Mouse (Mus musculus) CH12.LX (cell line): ENCODE results near the gene Ldb3. TPM values are rescaled to one million over a fixed set of nuclear protein-coding genes. Genes with fewer than 3 reads are reported as not detected.

Experiments used
- DNase-seq: peaks from one replicate; pipeline ENCODE4 v3.0.0-alpha.2; 2013; ENCODE audit errors: extremely low read depth
- H3K27ac ChIP-seq: 2 replicates; pipeline ENCODE4 v1.5.1; 2012; ENCODE audit warnings: low read depth, mild to moderate bottlenecking, control low read depth, moderate library complexity; ENCODE audit not compliant: insufficient read depth
- H3K27me3 ChIP-seq: replicated peaks from 2 replicates; pipeline ENCODE3; 2012; ENCODE audit warnings: inconsistent platforms
- H3K36me3 ChIP-seq, 2 experiments: replicated peaks in 1 of 2; 2 replicates each; pipeline versions ENCODE3 to v1.6.1; 2012; ENCODE audit warnings: inconsistent platforms in 1 of 2, low read length in 1 of 2, mild to moderate bottlenecking in 1 of 2, mixed read lengths in 1 of 2, moderate library complexity in 1 of 2; ENCODE audit not compliant: control insufficient read depth in 1 of 2, insufficient read depth in 1 of 2
- H3K4me1 ChIP-seq, 2 experiments: 2 replicates each; pipeline ENCODE4 v1.6.1; 2012; ENCODE audit warnings: inconsistent platforms in 1 of 2, moderate library complexity in 1 of 2; ENCODE audit not compliant: insufficient read depth in 2 of 2, control insufficient read depth in 1 of 2
- H3K4me2 ChIP-seq: 2 replicates; pipeline ENCODE4 v1.6.1; 2012; ENCODE audit warnings: low read depth, mild to moderate bottlenecking, control low read depth; ENCODE audit not compliant: poor library complexity, insufficient read depth, severe bottlenecking
- H3K4me3 ChIP-seq, 3 experiments: fragments of 150-350 bp in 1 of 3; sonication (generic) in 1 of 3; replicated peaks in 1 of 3; 2 replicates each; pipeline versions ENCODE3 to v1.5.1; 2011 to 2012; ENCODE audit warnings: low read depth in 2 of 3, low read length in 2 of 3, mild to moderate bottlenecking in 2 of 3, moderate library complexity in 2 of 3, control low read depth in 1 of 3, improper control_type of control experiment in 1 of 3, inconsistent platforms in 1 of 3, mixed read lengths in 1 of 3; ENCODE audit not compliant: poor library complexity in 1 of 3
- H3K79me2 ChIP-seq: replicated peaks from 2 replicates; pipeline ENCODE4 v1.6.1; 2012; ENCODE audit warnings: mild to moderate bottlenecking, moderate library complexity; ENCODE audit not compliant: control insufficient read depth, poor library complexity, insufficient read depth, severe bottlenecking; ENCODE audit errors: extremely low read depth
- H3K9ac ChIP-seq: 2 replicates; pipeline ENCODE4 v1.6.1; 2012; ENCODE audit warnings: low read depth, mild to moderate bottlenecking, control low read depth, moderate library complexity; ENCODE audit not compliant: insufficient read depth
- H3K9me3 ChIP-seq: replicated peaks from 2 replicates; pipeline ENCODE3; 2012; ENCODE audit warnings: low read length, inconsistent platforms, mixed read lengths
- CHD1 ChIP-seq: IDR thresholded peaks from 2 replicates; pipeline ENCODE4 v1.6.1; 2012; ENCODE audit warnings: low read depth, low read length, improper control_type of control experiment, inconsistent platforms
- CTCF ChIP-seq, 2 experiments: IDR thresholded peaks in 1 of 2; conservative IDR thresholded peaks in 1 of 2; 2 replicates each; pipeline ENCODE4 v1.5.1; 2011 to 2012; ENCODE audit warnings: low read depth in 2 of 2, low read length in 2 of 2, improper control_type of control experiment in 1 of 2, inconsistent platforms in 1 of 2, mild to moderate bottlenecking in 1 of 2, moderate library complexity in 1 of 2
- E2F4 ChIP-seq: IDR thresholded peaks from 2 replicates; pipeline ENCODE4 v1.6.1; 2011; ENCODE audit warnings: low read depth, low read length, improper control_type of control experiment; ENCODE audit not compliant: insufficient replicate concordance
- ELF1 ChIP-seq: IDR thresholded peaks from 2 replicates; pipeline ENCODE4 v1.6.1; 2014; ENCODE audit warnings: low read depth, mild to moderate bottlenecking, inconsistent platforms, low read length, improper control_type of control experiment
- GABPA ChIP-seq: IDR thresholded peaks from 2 replicates; pipeline ENCODE4 v1.6.1; 2012; ENCODE audit warnings: low read depth, low read length, improper control_type of control experiment, inconsistent platforms; ENCODE audit not compliant: insufficient replicate concordance
- HCFC1 ChIP-seq: IDR thresholded peaks from 2 replicates; pipeline ENCODE4 v1.6.1; 2012; ENCODE audit warnings: low read depth, mild to moderate bottlenecking, inconsistent platforms, low read length, improper control_type of control experiment
- MAFK ChIP-seq: IDR thresholded peaks from 2 replicates; pipeline ENCODE4 v1.6.1; 2011; ENCODE audit warnings: low read length, improper control_type of control experiment; ENCODE audit not compliant: insufficient replicate concordance
- MAZ ChIP-seq: IDR thresholded peaks from 2 replicates; pipeline ENCODE4 v1.6.1; 2012; ENCODE audit warnings: low read depth, mild to moderate bottlenecking, inconsistent platforms, low read length, improper control_type of control experiment, moderate library complexity
- MEF2A ChIP-seq: IDR thresholded peaks from 2 replicates; pipeline ENCODE4 v1.6.1; 2014; ENCODE audit warnings: low read depth, mild to moderate bottlenecking, inconsistent platforms, low read length, improper control_type of control experiment, borderline replicate concordance
- MYC ChIP-seq: IDR thresholded peaks from 2 replicates; pipeline ENCODE4 v1.6.1; 2011; ENCODE audit warnings: low read depth, mild to moderate bottlenecking, improper control_type of control experiment, low read length
- NRF1 ChIP-seq: IDR thresholded peaks from 2 replicates; pipeline ENCODE4 v1.6.1; 2014; ENCODE audit warnings: low read depth, mild to moderate bottlenecking, inconsistent platforms, low read length, improper control_type of control experiment, moderate library complexity
- PAX5 ChIP-seq: IDR thresholded peaks from 2 replicates; pipeline ENCODE4 v1.6.1; 2012; ENCODE audit warnings: low read length, inconsistent platforms, mixed read lengths
- POLR2A ChIP-seq: IDR thresholded peaks from 2 replicates; pipeline ENCODE4 v1.6.1; 2011; ENCODE audit warnings: low read depth, mild to moderate bottlenecking, improper control_type of control experiment, low read length
- POLR2AphosphoS2 ChIP-seq: IDR thresholded peaks from 2 replicates; pipeline ENCODE4 v1.6.1; 2011; ENCODE audit warnings: low read depth, low read length, improper control_type of control experiment
- RAD21 ChIP-seq: IDR thresholded peaks from 2 replicates; pipeline ENCODE4 v1.6.1; 2011; ENCODE audit warnings: low read depth, mild to moderate bottlenecking, low read length, improper control_type of control experiment, moderate library complexity
- SMC3 ChIP-seq: IDR thresholded peaks from 2 replicates; pipeline ENCODE4 v1.6.1; 2011; ENCODE audit warnings: low read depth, low read length, improper control_type of control experiment
- TBP ChIP-seq: conservative IDR thresholded peaks from 2 replicates; pipeline ENCODE4 v1.6.1; 2011; ENCODE audit warnings: low read depth, low read length, improper control_type of control experiment
- TCF12 ChIP-seq: IDR thresholded peaks from 2 replicates; pipeline ENCODE4 v1.6.1; 2014; ENCODE audit warnings: low read depth, mild to moderate bottlenecking, inconsistent platforms, low read length, improper control_type of control experiment
- UBTF ChIP-seq: IDR thresholded peaks from 2 replicates; pipeline ENCODE4 v1.6.1; 2012; ENCODE audit warnings: low read depth, mild to moderate bottlenecking, inconsistent platforms, low read length, improper control_type of control experiment, moderate library complexity
- USF2 ChIP-seq: conservative IDR thresholded peaks from 2 replicates; pipeline ENCODE4 v1.6.1; 2011; ENCODE audit warnings: low read depth, low read length, improper control_type of control experiment
- ZC3H11A ChIP-seq: IDR thresholded peaks from 2 replicates; pipeline ENCODE4 v1.6.1; 2012; ENCODE audit warnings: low read depth, mild to moderate bottlenecking, inconsistent platforms, low read length, improper control_type of control experiment
- ZKSCAN1 ChIP-seq: IDR thresholded peaks from 2 replicates; pipeline ENCODE4 v1.6.1; 2012; ENCODE audit warnings: low read depth, inconsistent platforms, low read length, improper control_type of control experiment, borderline replicate concordance
- dilution Hi-C: fragments of 300-500 bp; cut with MboI; formaldehyde crosslinking; loops from 2 replicates; pipeline ENCODE4 v1.14.3; 2020; ENCODE audit warnings: low sequenced_read_pairs; ENCODE audit not compliant: extremely low pct_unique_long_range_greater_than_20kb, extremely low pct_ligation_motif_present
- in situ Hi-C: fragments of 300-500 bp; cut with MboI; formaldehyde crosslinking; loops from 3 replicates; pipeline ENCODE4 v1.14.3; 2019; ENCODE audit warnings: low sequenced_read_pairs, low pct_ligation_motif_present, low pct_unique_long_range_greater_than_20kb, mixed read lengths
- polyA plus RNA-seq: library from polyadenylated mRNA; unstranded; fragments of >175 nt; gene quantifications from 2 replicates; pipeline ENCODE4 v1.2.1, GENCODE M21; 2012; ENCODE audit warnings: low read depth; ENCODE audit not compliant: insufficient read length
- total RNA-seq, 2 experiments: library from RNA; depleted of rRNA; stranded (reverse); fragments of 300-350 nt in 1 of 2; fragments of >200 nt in 1 of 2; gene quantifications; 2 replicates each; pipeline ENCODE4 v1.2.3; 2012 to 2014

The Ldb3 gene
- total and polyA plus RNA-seq, 3 experiments, result 0.08 TPM; not detected in 2

GRCm38 (mm10) chr14:34614551-34614950 lies 26.1 kb upstream of the Ldb3 start:
- H3K79me2 ChIP-seq, result no peaks in the 10 kb centered on the region
- in situ Hi-C loops, result no loop called here
- DNase-seq, result no peak
- no peak overlapping the region for H3K9ac ChIP-seq
- no peaks in the 10 kb centered on the region for H3K36me3 ChIP-seq
- H3K4me2 ChIP-seq, result no peak overlapping the region
- dilution Hi-C loops, result loop anchor here (25.0 kb wide), 1 partner anchor 148 kb away; no protein-coding TSS in a partner anchor
- H3K9me3 ChIP-seq, result no peaks in the 10 kb centered on the region
- H3K4me3 ChIP-seq, result no peak overlapping the region
- no peak overlapping the region for H3K27ac ChIP-seq
- peaks cover 0 to 4% of the 10 kb centered on the region in 2 experiments; a peak in 1 of 4 replicates for H3K4me1 ChIP-seq
- peaks cover 2% of the 10 kb centered on the region for H3K27me3 ChIP-seq
- no peak for TF ChIP-seq POLR2AphosphoS2
- TF ChIP-seq UBTF, result no peak
- TF ChIP-seq MAFK, result no peak
- TF ChIP-seq MEF2A, result no peak
- TF ChIP-seq SMC3, result no peak
- TF ChIP-seq POLR2A, result no peak
- TF ChIP-seq NRF1, result no peak
- TF ChIP-seq GABPA, result no peak
- TF ChIP-seq MAZ, result no peak

GRCm38 (mm10) chr14:34613523-34613922 lies 25.0 kb upstream of the Ldb3 start:
- H3K9me3 ChIP-seq, result no peaks in the 10 kb centered on the region
- TF ChIP-seq MYC (no peak), TCF12 (no peak), UBTF (no peak), HCFC1 (no peak), ZC3H11A (no peak), ELF1 (no peak), ZKSCAN1 (no peak), TBP (no peak), E2F4 (no peak), USF2 (no peak), GABPA (no peak), POLR2AphosphoS2 (no peak), CHD1 (no peak), RAD21 (no peak), PAX5 (no peak), CTCF (conservative IDR thresholded peaks at IDR 0.05 in 1 of 2, IDR thresholded peaks at IDR 0.05 in 1 of 2; ENCODE audit: low read depth in 2 of 2, low read length in 2 of 2) (no peak), NRF1 (no peak), MEF2A (no peak)
- H3K36me3 ChIP-seq, result no peaks in the 10 kb centered on the region
- H3K27me3 ChIP-seq, result peaks cover 2% of the 10 kb centered on the region
- no peak overlapping the region for H3K27ac ChIP-seq
- dilution Hi-C loops (loop anchor here (25.0 kb wide), 1 partner anchor 149 kb away; no protein-coding TSS in a partner anchor), in situ Hi-C loops (no loop called here)
- no peak overlapping the region for H3K4me3 ChIP-seq
- H3K4me1 ChIP-seq, result peaks cover 0 to 4% of the 10 kb centered on the region in 2 experiments; a peak in 1 of 4 replicates
- no peak overlapping the region for H3K4me2 ChIP-seq
- no peak overlapping the region for H3K9ac ChIP-seq
- H3K79me2 ChIP-seq, result no peaks in the 10 kb centered on the region
- DNase-seq, result no peak
